In the genomic region with DNA sequence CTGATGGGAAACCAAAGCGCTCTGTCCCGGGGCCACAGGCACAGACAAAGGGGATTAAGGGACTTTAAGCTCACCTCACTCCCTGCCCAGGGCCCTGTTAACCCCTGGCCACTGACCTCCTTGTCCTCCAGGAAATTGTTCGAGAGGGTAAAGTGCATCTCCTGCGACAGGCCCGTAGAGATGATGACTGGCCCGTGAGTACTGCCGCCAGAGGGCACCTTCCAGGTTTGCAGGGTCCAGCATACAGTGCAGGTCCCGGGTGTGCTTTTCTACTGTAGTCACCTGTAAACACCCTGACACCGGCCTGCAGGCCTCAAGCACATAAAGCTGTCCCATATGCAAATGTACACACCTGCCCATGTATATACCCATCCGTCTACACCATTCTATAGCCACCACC, we compare ENCODE assay signal across 12 mouse cellular contexts. TPM values are rescaled to one million over a fixed set of nuclear protein-coding genes. Genes with fewer than 3 reads are reported as not detected.
DNase-seq lines count a peak whose midpoint lies in the region; TF ChIP-seq lines count a peak whose summit lies in the region.
"Had no signal": no experiment of that assay in that cellular context is flagged by ENCODE, and none has a peak within 500 bp of the region (broad histone marks: within the 10 kb centered on the region; RNA-seq: fewer than 3 reads in every experiment).

No protein-coding gene starts in this region.

- H3K27ac ChIP-seq in layer of hippocampus, adult 2 months: no peak overlapping the region
- H3K27ac ChIP-seq: embryonic facial prominence, embryonic 13.5 days had no signal

- DNase-seq in cerebellum, adult 18-20 months: peak; percentile 32 to 42
- DNase-seq in cerebellum, adult 9-11 months: no peak
- no peak for DNase-seq in layer of hippocampus, adult 2 months (ENCODE audit: low spot score in 2 of 2)
- DNase-seq in layer of hippocampus, postnatal 36 days: no peak
- DNase-seq in thymus, postnatal 14 days: peak; percentile 44
- DNase-seq in thymus, adult 18-20 months: no peak
- no peak for DNase-seq in retina, postnatal 1 day
- no peak for DNase-seq in heart, postnatal 4 days
- DNase-seq: heart, postnatal 14 days; layer of hippocampus, adult 9-11 months; right cerebral cortex, postnatal 4 days had no signal

- no peak overlapping the region for H3K4me3 ChIP-seq in layer of hippocampus, adult 2 months
- H3K4me3 ChIP-seq: embryonic facial prominence, embryonic 13.5 days had no signal

- TF ChIP-seq CTCF in layer of hippocampus, adult 2 months (conservative IDR thresholded peaks at IDR 0.05): peak; percentile 56

RNA-seq across cellular contexts. Expression of gene Ubald1, which starts 18.7 kb away (rescaled TPM):
- total RNA-seq in layer of hippocampus, adult 2 months (2021): 10 to 100 TPM; 95.8 to 96.4 TPM
- 10 to 100 TPM; 91.3 to 94.9 TPM for total RNA-seq in layer of hippocampus, postnatal 36 days (2021)
- total RNA-seq in heart, postnatal 4 days (2021): 10 to 100 TPM; 22.6 to 24.8 TPM

RNA-seq across cellular contexts. Expression of gene Mgrn1, which starts 24.7 kb away (rescaled TPM):
- total RNA-seq in layer of hippocampus, adult 2 months (2021): 100 to 1,000 TPM; 211 to 212 TPM
- 100 to 1,000 TPM; 213 TPM for total RNA-seq in layer of hippocampus, postnatal 36 days (2021)
- total RNA-seq in heart, postnatal 4 days (2021): 100 to 1,000 TPM; 170 to 187 TPM

RNA-seq across cellular contexts. Expression of gene 4930562C15Rik, which starts 26.2 kb away (rescaled TPM):
- total RNA-seq in layer of hippocampus, adult 2 months (2021): not detected
- not detected for total RNA-seq in layer of hippocampus, postnatal 36 days (2021)
- not detected for total RNA-seq in heart, postnatal 4 days (2021)

Comparison
In these comparisons a context has a peak if more than half of its experiments do, and no peak if none do; other contexts are left out.
1. DNase-seq: peak in cerebellum, adult 18-20 months (2 of 2) and thymus, postnatal 14 days (single experiment); none in cerebellum, adult 9-11 months (single experiment), layer of hippocampus, adult 2 months (0 of 2), layer of hippocampus, postnatal 36 days (0 of 2), thymus, adult 18-20 months (0 of 2), retina, postnatal 1 day (single experiment) and heart, postnatal 4 days (single experiment).